Mouse (Mus musculus): ENCODE measurements around the gene Riok1. TPM values are rescaled to one million over a fixed set of nuclear protein-coding genes. Genes with fewer than 3 reads are reported as not detected.
A peak's percentile ranks its signal among the peaks of the same experiment; 100 is the strongest.

Riok1 gene
- polyA plus RNA-seq, 1 experiment from 2014 or later = 15.7 TPM

GRCm38 (mm10) chr13:38012436-38012835, 24.4 kb upstream of the Riok1 start:
- Histone ChIP-seq H3K4me1 (replicated peaks; ENCODE audit: control insufficient read depth, insufficient read depth, low read length) (no peaks in the 10 kb centered on the region), H3K27me3 (replicated peaks; ENCODE audit: control insufficient read depth, insufficient read depth, low read length) (no peaks in the 10 kb centered on the region), H3K9ac (ENCODE audit: low read depth, low read length) (no peak overlapping the region; the same call in 1 of the 2 replicates), H3K36me3 (ENCODE audit: control insufficient read depth, insufficient read depth) (no peaks in the 10 kb centered on the region), H3K9me3 (ENCODE audit: control insufficient read depth) (no peaks in the 10 kb centered on the region), H3K4me3 (ENCODE audit: low read depth, low read length) (no peak overlapping the region), H3K4me2 (replicated peaks; ENCODE audit: low read depth) (no peak overlapping the region), H3K27ac (ENCODE audit: low read depth, low read length) (no peak overlapping the region)
- TF ChIP-seq CTCF (IDR thresholded peaks at IDR 0.05; ENCODE audit: low read depth) = no peak
- no peak for ATAC-seq
- 84% methylated on average over 5 of the region's 5 CpGs for WGBS

GRCm38 (mm10) chr13:38015591-38015990, 21.2 kb upstream of the Riok1 start:
- H3K4me3 ChIP-seq (ENCODE audit: low read depth, low read length) = no peak overlapping the region
- H3K9me3 ChIP-seq (ENCODE audit: control insufficient read depth) = no peaks in the 10 kb centered on the region
- H3K36me3 ChIP-seq (ENCODE audit: control insufficient read depth, insufficient read depth) = no peaks in the 10 kb centered on the region
- H3K4me1 ChIP-seq (replicated peaks; ENCODE audit: control insufficient read depth, insufficient read depth, low read length) = no peaks in the 10 kb centered on the region
- H3K4me2 ChIP-seq (replicated peaks; ENCODE audit: low read depth) = no peak overlapping the region
- 92% methylated on average over 4 of the region's 4 CpGs for WGBS
- no peak overlapping the region for H3K9ac ChIP-seq (ENCODE audit: low read depth, low read length)
- H3K27ac ChIP-seq (ENCODE audit: low read depth, low read length) = no peak overlapping the region
- no peak for TF ChIP-seq CTCF (IDR thresholded peaks at IDR 0.05; ENCODE audit: low read depth)
- H3K27me3 ChIP-seq (replicated peaks; ENCODE audit: control insufficient read depth, insufficient read depth, low read length) = no peaks in the 10 kb centered on the region
- ATAC-seq = no peak

DNA sequence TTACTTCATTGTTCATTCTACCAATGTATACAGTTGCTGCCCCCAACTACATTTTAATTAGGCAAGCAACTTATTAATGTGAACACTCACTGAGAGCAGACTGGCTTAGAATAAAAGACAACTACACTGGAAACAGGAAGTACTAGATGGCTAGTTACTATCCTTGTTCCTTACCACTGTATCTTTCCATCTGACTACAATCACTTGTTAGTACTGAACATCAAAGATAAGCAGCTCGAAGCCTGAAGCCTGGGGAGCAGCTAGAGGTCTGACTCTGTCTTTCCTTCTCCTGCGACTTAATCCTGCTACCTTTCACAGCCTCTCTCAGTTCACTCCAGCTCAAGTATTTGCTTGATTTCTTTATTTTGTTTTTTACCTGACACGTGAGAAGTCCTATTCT, 18.0 kb upstream of the Riok1 start:
- 73% methylated on average over 3 of the region's 3 CpGs for WGBS
- Histone ChIP-seq H3K27ac (ENCODE audit: low read depth, low read length) (no peak overlapping the region), H3K4me1 (replicated peaks; ENCODE audit: control insufficient read depth, insufficient read depth, low read length) (no peaks in the 10 kb centered on the region), H3K4me3 (ENCODE audit: low read depth, low read length) (no peak overlapping the region), H3K9me3 (ENCODE audit: control insufficient read depth) (no peaks in the 10 kb centered on the region), H3K27me3 (replicated peaks; ENCODE audit: control insufficient read depth, insufficient read depth, low read length) (no peaks in the 10 kb centered on the region), H3K36me3 (ENCODE audit: control insufficient read depth, insufficient read depth) (no peaks in the 10 kb centered on the region), H3K9ac (ENCODE audit: low read depth, low read length) (no peak overlapping the region), H3K4me2 (replicated peaks; ENCODE audit: low read depth) (no peak overlapping the region)
- no peak for TF ChIP-seq CTCF (IDR thresholded peaks at IDR 0.05; ENCODE audit: low read depth)
- no peak for ATAC-seq

DNA sequence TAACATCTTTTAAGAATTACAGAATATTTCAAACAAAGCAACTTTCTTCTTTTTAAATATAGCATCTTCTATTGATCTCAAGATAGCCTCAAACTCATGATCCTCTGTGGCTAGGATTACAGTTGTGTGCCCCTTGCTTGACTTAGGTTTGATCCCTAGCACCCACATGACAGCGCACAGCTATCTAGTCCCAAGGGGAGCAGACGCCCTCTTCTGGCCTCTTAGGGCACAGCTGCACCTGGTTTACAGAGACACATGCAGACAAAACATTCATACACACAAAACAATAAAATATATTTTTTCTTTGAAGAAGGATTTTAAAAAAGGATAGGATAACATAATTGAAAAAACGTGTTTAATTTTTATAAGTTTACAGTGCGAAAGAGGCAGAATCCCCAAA, 10.9 kb upstream of the Riok1 start:
- Histone ChIP-seq H3K4me3 (ENCODE audit: low read depth, low read length) (no peak overlapping the region), H3K4me1 (replicated peaks; ENCODE audit: control insufficient read depth, insufficient read depth, low read length) (no peaks in the 10 kb centered on the region), H3K27me3 (replicated peaks; ENCODE audit: control insufficient read depth, insufficient read depth, low read length) (no peaks in the 10 kb centered on the region), H3K4me2 (replicated peaks; ENCODE audit: low read depth) (no peak overlapping the region), H3K36me3 (ENCODE audit: control insufficient read depth, insufficient read depth) (no peaks in the 10 kb centered on the region), H3K27ac (ENCODE audit: low read depth, low read length) (no peak overlapping the region), H3K9ac (ENCODE audit: low read depth, low read length) (no peak overlapping the region), H3K9me3 (ENCODE audit: control insufficient read depth) (no peaks in the 10 kb centered on the region)
- peak; percentile 41 for TF ChIP-seq CTCF (IDR thresholded peaks at IDR 0.05; ENCODE audit: low read depth)
- WGBS = 41% methylated on average over 4 of the region's 4 CpGs
- no peak for ATAC-seq

DNA sequence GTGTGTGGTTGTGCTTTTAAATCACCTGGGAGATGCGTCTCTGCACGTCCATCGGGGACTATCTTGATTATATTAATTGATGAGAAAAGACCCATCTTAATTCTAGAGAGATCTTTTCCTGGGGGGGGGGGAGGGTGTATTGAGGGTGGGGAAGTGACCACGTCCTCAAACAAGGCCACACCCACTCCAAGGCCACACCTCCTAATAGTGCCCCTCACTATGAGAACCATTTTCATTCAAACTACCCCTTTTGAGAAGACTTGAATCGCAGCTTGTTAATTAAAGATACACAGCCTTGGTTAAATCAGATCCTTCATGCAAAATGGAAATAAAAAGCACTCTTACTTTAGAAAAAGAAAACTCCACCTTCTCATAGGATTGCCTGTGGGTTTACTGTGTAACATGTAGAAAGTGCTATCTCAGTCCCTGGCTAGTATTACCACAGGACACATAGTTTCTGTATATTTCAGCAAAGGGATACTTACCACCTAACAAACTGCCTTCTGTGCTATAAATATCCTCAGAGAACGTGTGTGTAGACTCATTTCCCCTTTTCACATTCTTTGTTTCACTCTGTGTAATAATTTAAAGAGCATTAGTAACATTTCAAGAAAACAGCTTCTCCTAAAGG, 9.1 kb upstream of the Riok1 start:
- Histone ChIP-seq H3K36me3 (ENCODE audit: control insufficient read depth, insufficient read depth) (no peaks in the 10 kb centered on the region), H3K4me2 (replicated peaks; ENCODE audit: low read depth) (no peak overlapping the region), H3K27ac (ENCODE audit: low read depth, low read length) (no peak overlapping the region), H3K9me3 (ENCODE audit: control insufficient read depth) (no peaks in the 10 kb centered on the region), H3K9ac (ENCODE audit: low read depth, low read length) (no peak overlapping the region), H3K4me3 (ENCODE audit: low read depth, low read length) (no peak overlapping the region), H3K27me3 (replicated peaks; ENCODE audit: control insufficient read depth, insufficient read depth, low read length) (no peaks in the 10 kb centered on the region), H3K4me1 (replicated peaks; ENCODE audit: control insufficient read depth, insufficient read depth, low read length) (no peaks in the 10 kb centered on the region)
- 61% methylated on average over 6 of the region's 6 CpGs for WGBS
- no peak for TF ChIP-seq CTCF (IDR thresholded peaks at IDR 0.05; ENCODE audit: low read depth)
- ATAC-seq = no peak

GRCm38 (mm10) chr13:38028407-38028806, 8.4 kb upstream of the Riok1 start:
- no peak for ATAC-seq
- H3K36me3 ChIP-seq (ENCODE audit: control insufficient read depth, insufficient read depth) = no peaks in the 10 kb centered on the region
- no peak overlapping the region for H3K4me2 ChIP-seq (replicated peaks; ENCODE audit: low read depth)
- no peaks in the 10 kb centered on the region for H3K27me3 ChIP-seq (replicated peaks; ENCODE audit: control insufficient read depth, insufficient read depth, low read length)
- H3K9ac ChIP-seq (ENCODE audit: low read depth, low read length) = no peak overlapping the region
- H3K9me3 ChIP-seq (ENCODE audit: control insufficient read depth) = no peaks in the 10 kb centered on the region
- H3K27ac ChIP-seq (ENCODE audit: low read depth, low read length) = no peak overlapping the region
- no peak overlapping the region for H3K4me3 ChIP-seq (ENCODE audit: low read depth, low read length)
- no peaks in the 10 kb centered on the region for H3K4me1 ChIP-seq (replicated peaks; ENCODE audit: control insufficient read depth, insufficient read depth, low read length)
- TF ChIP-seq CTCF (IDR thresholded peaks at IDR 0.05; ENCODE audit: low read depth) = no peak
- 72% methylated on average over 4 of the region's 4 CpGs for WGBS
